Mouse (Mus musculus): ENCODE results near the gene Rbms3. TPM values are rescaled to one million over a fixed set of nuclear protein-coding genes. Genes with fewer than 3 reads are reported as not detected.

Rbms3 gene
- polyA plus RNA-seq, 1 experiment: 30.1 TPM

GRCm38 (mm10) chr9:117066502-117066901, 563.2 kb downstream of the Rbms3 start:
- no peak for DNase-seq (ENCODE audit: low read depth)
- TF ChIP-seq CTCF (IDR thresholded peaks at IDR 0.05; ENCODE audit: borderline replicate concordance, extremely low read depth, insufficient read depth, insufficient read length): peak; percentile 30; the same call in 1 of the 2 replicates
- TF ChIP-seq POLR2A (IDR thresholded peaks at IDR 0.05; ENCODE audit: borderline replicate concordance, extremely low read depth, insufficient read depth, insufficient read length, poor library complexity, severe bottlenecking): no peak

- no peak for DNase-seq (ENCODE audit: low read depth)
- TF ChIP-seq POLR2A (IDR thresholded peaks at IDR 0.05; ENCODE audit: borderline replicate concordance, extremely low read depth, insufficient read depth, insufficient read length, poor library complexity, severe bottlenecking): no peak
- TF ChIP-seq CTCF (IDR thresholded peaks at IDR 0.05; ENCODE audit: borderline replicate concordance, extremely low read depth, insufficient read depth, insufficient read length): no peak
These were observed 564.1 kb downstream of the Rbms3 start for GRCm38 (mm10) chr9:117065601-117066000.

- no peak for TF ChIP-seq POLR2A (IDR thresholded peaks at IDR 0.05; ENCODE audit: borderline replicate concordance, extremely low read depth, insufficient read depth, insufficient read length, poor library complexity, severe bottlenecking)
- TF ChIP-seq CTCF (IDR thresholded peaks at IDR 0.05; ENCODE audit: borderline replicate concordance, extremely low read depth, insufficient read depth, insufficient read length): no peak
- no peak for DNase-seq (ENCODE audit: low read depth)
These were observed 570.1 kb downstream of the Rbms3 start for GRCm38 (mm10) chr9:117059586-117059985.

GRCm38 (mm10) chr9:117059135-117059534, 570.6 kb downstream of the Rbms3 start:
- TF ChIP-seq POLR2A (IDR thresholded peaks at IDR 0.05; ENCODE audit: borderline replicate concordance, extremely low read depth, insufficient read depth, insufficient read length, poor library complexity, severe bottlenecking): no peak
- no peak for TF ChIP-seq CTCF (IDR thresholded peaks at IDR 0.05; ENCODE audit: borderline replicate concordance, extremely low read depth, insufficient read depth, insufficient read length)
- DNase-seq (ENCODE audit: low read depth): no peak

- peak; percentile 40; the same call in 1 of the 2 replicates for TF ChIP-seq CTCF (IDR thresholded peaks at IDR 0.05; ENCODE audit: borderline replicate concordance, extremely low read depth, insufficient read depth, insufficient read length)
- no peak for TF ChIP-seq POLR2A (IDR thresholded peaks at IDR 0.05; ENCODE audit: borderline replicate concordance, extremely low read depth, insufficient read depth, insufficient read length, poor library complexity, severe bottlenecking)
- no peak for DNase-seq (ENCODE audit: low read depth)
These were observed 577.8 kb downstream of the Rbms3 start for GRCm38 (mm10) chr9:117051935-117052334.

GRCm38 (mm10) chr9:117048641-117049040, 581.1 kb downstream of the Rbms3 start:
- no peak for DNase-seq (ENCODE audit: low read depth)
- TF ChIP-seq POLR2A (IDR thresholded peaks at IDR 0.05; ENCODE audit: borderline replicate concordance, extremely low read depth, insufficient read depth, insufficient read length, poor library complexity, severe bottlenecking) (no peak), CTCF (IDR thresholded peaks at IDR 0.05; ENCODE audit: borderline replicate concordance, extremely low read depth, insufficient read depth, insufficient read length) (no peak)

- TF ChIP-seq POLR2A (IDR thresholded peaks at IDR 0.05; ENCODE audit: borderline replicate concordance, extremely low read depth, insufficient read depth, insufficient read length, poor library complexity, severe bottlenecking) (no peak), CTCF (IDR thresholded peaks at IDR 0.05; ENCODE audit: borderline replicate concordance, extremely low read depth, insufficient read depth, insufficient read length) (no peak)
- no peak for DNase-seq (ENCODE audit: low read depth)
These were observed 587.7 kb downstream of the Rbms3 start for GRCm38 (mm10) chr9:117041993-117042366.

GRCm38 (mm10) chr9:117041291-117041992, 588.3 kb downstream of the Rbms3 start:
- TF ChIP-seq POLR2A (IDR thresholded peaks at IDR 0.05; ENCODE audit: borderline replicate concordance, extremely low read depth, insufficient read depth, insufficient read length, poor library complexity, severe bottlenecking): no peak
- TF ChIP-seq CTCF (IDR thresholded peaks at IDR 0.05; ENCODE audit: borderline replicate concordance, extremely low read depth, insufficient read depth, insufficient read length): no peak
- no peak for DNase-seq (ENCODE audit: low read depth)

GRCm38 (mm10) chr9:117039941-117040453, 589.7 kb downstream of the Rbms3 start:
- peak; percentile 71 for DNase-seq (ENCODE audit: low read depth)
- no peak for TF ChIP-seq POLR2A (IDR thresholded peaks at IDR 0.05; ENCODE audit: borderline replicate concordance, extremely low read depth, insufficient read depth, insufficient read length, poor library complexity, severe bottlenecking)
- no peak for TF ChIP-seq CTCF (IDR thresholded peaks at IDR 0.05; ENCODE audit: borderline replicate concordance, extremely low read depth, insufficient read depth, insufficient read length)

GRCm38 (mm10) chr9:117032690-117033089, 597.0 kb downstream of the Rbms3 start:
- TF ChIP-seq POLR2A (IDR thresholded peaks at IDR 0.05; ENCODE audit: borderline replicate concordance, extremely low read depth, insufficient read depth, insufficient read length, poor library complexity, severe bottlenecking) (no peak), CTCF (IDR thresholded peaks at IDR 0.05; ENCODE audit: borderline replicate concordance, extremely low read depth, insufficient read depth, insufficient read length) (no peak)
- DNase-seq (ENCODE audit: low read depth): no peak

GRCm38 (mm10) chr9:117031237-117031636, 598.5 kb downstream of the Rbms3 start:
- no peak for DNase-seq (ENCODE audit: low read depth)
- TF ChIP-seq CTCF (IDR thresholded peaks at IDR 0.05; ENCODE audit: borderline replicate concordance, extremely low read depth, insufficient read depth, insufficient read length) (no peak), POLR2A (IDR thresholded peaks at IDR 0.05; ENCODE audit: borderline replicate concordance, extremely low read depth, insufficient read depth, insufficient read length, poor library complexity, severe bottlenecking) (no peak)

- TF ChIP-seq CTCF (IDR thresholded peaks at IDR 0.05; ENCODE audit: borderline replicate concordance, extremely low read depth, insufficient read depth, insufficient read length) (no peak), POLR2A (IDR thresholded peaks at IDR 0.05; ENCODE audit: borderline replicate concordance, extremely low read depth, insufficient read depth, insufficient read length, poor library complexity, severe bottlenecking) (no peak)
These were observed 598.9 kb downstream of the Rbms3 start for GRCm38 (mm10) chr9:117030837-117031236.

More at GRCm38 (mm10) chr9:117030837-117031236, 598.9 kb downstream of the Rbms3 start:
- DNase-seq (ENCODE audit: low read depth): peak; percentile 67

All from brain, embryonic 14.5 days (tissue).